Mouse (Mus musculus) embryonic facial prominence, embryonic 15.5 days (tissue): ENCODE data around the gene Calhm2. TPM values are rescaled to one million over a fixed set of nuclear protein-coding genes. Genes with fewer than 3 reads are reported as not detected.
A peak's percentile ranks its signal among the peaks of the same experiment; 100 is the strongest.

Experiments
- ATAC-seq: fragments of 200-750 bp; cut with Nextera tagmentation; 2 replicates; pipeline ENCODE4 v1.8.0; 2017; ENCODE audit warnings: low read depth, moderate TSS enrichment; ENCODE audit not compliant: insufficient number of reproducible peaks, low FRiP score, low TSS enrichment
- H3K27ac ChIP-seq: fragments of 300-500 bp; sonication (generic); replicated peaks from 2 replicates; pipeline ENCODE4 v1.5.1; 2015; ENCODE audit warnings: mild to moderate bottlenecking, inconsistent platforms
- H3K27me3 ChIP-seq: fragments of 300-500 bp; sonication (generic); 2 replicates; pipeline ENCODE4 v1.6.1; 2015; ENCODE audit warnings: inconsistent platforms
- H3K36me3 ChIP-seq: fragments of 300-500 bp; sonication (generic); 2 replicates; pipeline ENCODE4 v1.6.1; 2015; ENCODE audit warnings: mild to moderate bottlenecking, inconsistent platforms
- H3K4me1 ChIP-seq: fragments of 300-500 bp; sonication (generic); 2 replicates; pipeline ENCODE4 v1.6.1; 2015; ENCODE audit warnings: inconsistent platforms
- H3K4me2 ChIP-seq: fragments of 300-500 bp; sonication (generic); replicated peaks from 2 replicates; pipeline ENCODE4 v1.6.1; 2015; ENCODE audit warnings: mild to moderate bottlenecking, inconsistent platforms
- H3K4me3 ChIP-seq: fragments of 300-500 bp; sonication (generic); replicated peaks from 2 replicates; pipeline ENCODE4 v1.5.1; 2015; ENCODE audit warnings: mild to moderate bottlenecking, inconsistent platforms
- H3K9ac ChIP-seq: fragments of 300-500 bp; sonication (generic); 2 replicates; pipeline ENCODE4 v1.6.1; 2015; ENCODE audit warnings: inconsistent platforms
- H3K9me3 ChIP-seq: fragments of 300-500 bp; sonication (generic); replicated peaks from 2 replicates; pipeline ENCODE4 v1.6.1; 2016; ENCODE audit warnings: inconsistent platforms
- WGBS: fragments of 180-500 bp; shearing (Covaris S2); methylation state at CpG from one replicate; pipeline ENCODE4 v1.1.7; 2015; 5-methylcytosine and 5-hydroxymethylcytosine counted together
- polyA plus RNA-seq: library from polyadenylated mRNA; unstranded; fragments of >200 nt; fragmentation: Nextera tagmentation; extraction: Ambion mirVana; gene quantifications from 2 replicates; pipeline ENCODE4 v1.2.1, GENCODE M21; 2015

Gene Calhm2
- polyA plus RNA-seq, 1 experiment from 2014 or later: 11.9 TPM

- no peaks in the 10 kb centered on the region for H3K4me1 ChIP-seq
- H3K4me2 ChIP-seq: no peak overlapping the region
- 91% methylated on average over 10 of the region's 10 CpGs for WGBS
- peaks cover 89% of the 10 kb centered on the region for H3K36me3 ChIP-seq
- no peak for ATAC-seq
- H3K9ac ChIP-seq: no peak overlapping the region
- H3K27ac ChIP-seq: no peak overlapping the region
- no peak overlapping the region for H3K4me3 ChIP-seq
- H3K27me3 ChIP-seq: no peaks in the 10 kb centered on the region
- no peaks in the 10 kb centered on the region for H3K9me3 ChIP-seq
These were observed 9.9 kb downstream of the Calhm2 start for GRCm38 (mm10) chr19:47128164-47128563.

GRCm38 (mm10) chr19:47122802-47123201 is 15.3 kb downstream of the Calhm2 start:
- H3K4me3 ChIP-seq: no peak overlapping the region
- H3K4me1 ChIP-seq: no peaks in the 10 kb centered on the region
- H3K4me2 ChIP-seq: no peak overlapping the region
- no peak for ATAC-seq
- H3K27ac ChIP-seq: no peak overlapping the region
- no peaks in the 10 kb centered on the region for H3K9me3 ChIP-seq
- no peak overlapping the region for H3K9ac ChIP-seq
- no peaks in the 10 kb centered on the region for H3K27me3 ChIP-seq
- 23% methylated on average over 2 of the region's 2 CpGs for WGBS
- peaks cover 77% of the 10 kb centered on the region for H3K36me3 ChIP-seq

GRCm38 (mm10) chr19:47121054-47121453 is 17.0 kb downstream of the Calhm2 start:
- peaks cover 79% of the 10 kb centered on the region for H3K36me3 ChIP-seq
- H3K9ac ChIP-seq: no peak overlapping the region
- H3K4me3 ChIP-seq: no peak overlapping the region
- H3K4me2 ChIP-seq: no peak overlapping the region
- 38% methylated on average over 4 of the region's 4 CpGs for WGBS
- no peak for ATAC-seq
- H3K27me3 ChIP-seq: no peaks in the 10 kb centered on the region
- no peak overlapping the region for H3K27ac ChIP-seq
- H3K4me1 ChIP-seq: no peaks in the 10 kb centered on the region
- no peaks in the 10 kb centered on the region for H3K9me3 ChIP-seq

GRCm38 (mm10) chr19:47118634-47119033 is 19.5 kb downstream of the Calhm2 start:
- peaks cover 77% of the 10 kb centered on the region for H3K36me3 ChIP-seq
- WGBS: 78% methylated on average over 2 of the region's 2 CpGs
- no peak for ATAC-seq

GRCm38 (mm10) chr19:47104641-47105271 is 33.3 kb downstream of the Calhm2 start:
- Histone ChIP-seq H3K27me3 (no peaks in the 10 kb centered on the region), H3K27ac (no peak overlapping the region), H3K36me3 (peaks cover 99% of the 10 kb centered on the region), H3K9ac (no peak overlapping the region), H3K9me3 (no peaks in the 10 kb centered on the region), H3K4me3 (no peak overlapping the region), H3K4me1 (no peaks in the 10 kb centered on the region), H3K4me2 (no peak overlapping the region)
- 92% methylated on average over 9 of the region's 9 CpGs for WGBS
- no peak for ATAC-seq

More at GRCm38 (mm10) chr19:47118634-47119033, 19.5 kb downstream of the Calhm2 start:
- Histone ChIP-seq H3K4me3 (no peak overlapping the region), H3K27me3 (no peaks in the 10 kb centered on the region), H3K4me2 (no peak overlapping the region), H3K9me3 (no peaks in the 10 kb centered on the region), H3K27ac (no peak overlapping the region), H3K4me1 (no peaks in the 10 kb centered on the region), H3K9ac (no peak overlapping the region)

- Histone ChIP-seq H3K27me3 (no peaks in the 10 kb centered on the region), H3K4me2 (no peak overlapping the region), H3K9ac (no peak overlapping the region), H3K4me3 (no peak overlapping the region), H3K36me3 (peaks cover 93% of the 10 kb centered on the region), H3K4me1 (no peaks in the 10 kb centered on the region), H3K9me3 (no peaks in the 10 kb centered on the region), H3K27ac (no peak overlapping the region)
- ATAC-seq: no peak
- WGBS: 95% methylated on average over 5 of the region's 5 CpGs
These were observed 37.0 kb downstream of the Calhm2 start for GRCm38 (mm10) chr19:47101080-47101479.

- WGBS: under 1% methylated on average over 56 of the region's 56 CpGs
- H3K36me3 ChIP-seq: peaks cover 28% of the 10 kb centered on the region
These were observed 47.4 kb downstream of the Calhm2 start, which contains the start of the genes Usmg5 and Pdcd11 for GRCm38 (mm10) chr19:47090550-47091156. TSS of gene Usmg5 (minus strand) at chr19:47090647. TSS of gene Pdcd11 (plus strand) at chr19:47090768.

GRCm38 (mm10) chr19:47089718-47090525 is 48.2 kb downstream of the Calhm2 start:
- Histone ChIP-seq H3K9ac (peak overlapping the region; percentile 86), H3K4me3 (peak overlapping the region; percentile 97)
- 1% methylated on average over 36 of the region's 36 CpGs for WGBS

More at GRCm38 (mm10) chr19:47090550-47091156, 47.4 kb downstream of the Calhm2 start, which contains the start of the genes Usmg5 and Pdcd11:
- Histone ChIP-seq H3K27me3 (no peaks in the 10 kb centered on the region), H3K4me1 (peaks cover 24% of the 10 kb centered on the region), H3K27ac (peak within 1 kb of the TSS; percentile 88), H3K4me3 (peak within 1 kb of the TSS; percentile 97), H3K4me2 (peak within 1 kb of the TSS; percentile 58), H3K9ac (peak within 1 kb of the TSS; percentile 86), H3K9me3 (no peaks in the 10 kb centered on the region)
- peak; percentile 97 for ATAC-seq

GRCm38 (mm10) chr19:47088226-47088625 is 49.9 kb downstream of the Calhm2 start:
- no peak for ATAC-seq
- H3K9me3 ChIP-seq: no peaks in the 10 kb centered on the region
- no peak overlapping the region for H3K9ac ChIP-seq
- H3K27ac ChIP-seq: no peak overlapping the region
- peaks cover 24% of the 10 kb centered on the region for H3K4me1 ChIP-seq
- H3K36me3 ChIP-seq: peaks cover 30% of the 10 kb centered on the region
- WGBS: 74% methylated on average over 3 of the region's 3 CpGs
- H3K27me3 ChIP-seq: no peaks in the 10 kb centered on the region
- H3K4me2 ChIP-seq: no peak overlapping the region
- H3K4me3 ChIP-seq: no peak overlapping the region

More at GRCm38 (mm10) chr19:47089718-47090525, 48.2 kb downstream of the Calhm2 start:
- no peaks in the 10 kb centered on the region for H3K9me3 ChIP-seq
- no peaks in the 10 kb centered on the region for H3K27me3 ChIP-seq
- H3K27ac ChIP-seq: peak overlapping the region; percentile 88
- H3K4me2 ChIP-seq: peak overlapping the region; percentile 58
- peaks cover 27% of the 10 kb centered on the region for H3K36me3 ChIP-seq
- H3K4me1 ChIP-seq: peaks cover 24% of the 10 kb centered on the region
- ATAC-seq: peak; percentile 49

- Histone ChIP-seq H3K27me3 (no peaks in the 10 kb centered on the region), H3K9ac (peak overlapping the region; percentile 91), H3K4me1 (peaks cover 14% of the 10 kb centered on the region), H3K27ac (peak overlapping the region; percentile 89), H3K4me2 (peak overlapping the region; percentile 70), H3K36me3 (peaks cover 24% of the 10 kb centered on the region), H3K9me3 (no peaks in the 10 kb centered on the region), H3K4me3 (peak overlapping the region; percentile 98)
- peak; percentile 93 for ATAC-seq
- WGBS: under 1% methylated on average over 72 of the region's 72 CpGs
These were observed 70.0 kb downstream of the Calhm2 start for GRCm38 (mm10) chr19:47067924-47068611.
